Mouse (Mus musculus) adrenal gland, postnatal 0 days (tissue): ENCODE measurements around the gene March5. TPM values are rescaled to one million over a fixed set of nuclear protein-coding genes. Genes with fewer than 3 reads are reported as not detected.

Source experiments
- polyA plus RNA-seq: library from polyadenylated mRNA; unstranded; fragments of >200 nt; fragmentation: Nextera tagmentation; extraction: Ambion mirVana; gene quantifications from 2 replicates; pipeline ENCODE4 v1.2.1, GENCODE M21; 2015

Gene March5
- polyA plus RNA-seq = 71.6 and 95.3 TPM in 2 replicates

DNA sequence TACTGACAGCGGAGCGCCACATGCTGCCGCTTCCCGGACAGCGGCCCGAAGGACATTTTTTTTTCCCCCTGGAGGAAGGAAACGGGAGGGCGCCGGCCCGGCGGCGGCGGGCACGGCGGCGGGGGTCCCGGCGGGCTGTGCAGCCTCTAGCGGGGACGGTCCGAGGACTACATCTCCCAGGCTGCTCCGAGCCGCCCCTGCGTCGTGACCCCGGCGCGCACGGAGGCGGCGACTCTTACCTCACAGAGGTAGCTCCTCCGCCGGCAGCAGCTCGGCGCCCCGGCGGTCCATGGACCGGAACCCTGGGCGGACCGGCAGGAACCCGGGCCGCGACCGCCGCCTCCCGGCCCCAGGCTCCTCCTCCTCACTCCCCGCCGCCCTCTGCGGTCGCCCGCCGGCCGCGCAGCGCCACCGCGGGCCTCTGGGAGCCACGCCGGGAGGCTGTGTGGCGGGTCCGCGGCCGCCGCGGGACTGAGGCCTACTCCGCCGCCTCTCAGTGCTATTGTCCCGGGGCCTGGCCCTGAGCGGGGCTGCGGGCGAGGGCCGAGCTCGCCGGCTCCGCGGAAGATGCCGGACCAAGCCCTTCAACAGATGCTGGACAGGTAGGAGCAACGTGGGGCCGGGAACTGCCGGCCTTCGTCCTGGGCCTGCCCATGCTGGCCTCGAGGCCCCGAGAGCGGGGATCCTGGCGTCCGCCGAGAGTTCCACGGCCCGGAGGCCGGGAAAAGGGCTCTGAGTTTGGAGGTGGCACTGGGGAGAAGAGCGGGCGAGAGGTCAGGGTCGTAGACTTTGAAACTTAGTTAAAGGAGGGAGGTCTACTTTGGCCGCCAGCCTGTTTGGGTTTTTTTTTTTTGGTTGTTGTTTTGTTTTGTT lies at the start of gene March5:
TSS of gene March5 (plus strand) at position 241 of the 873 bp plus-strand sequence.

DNA sequence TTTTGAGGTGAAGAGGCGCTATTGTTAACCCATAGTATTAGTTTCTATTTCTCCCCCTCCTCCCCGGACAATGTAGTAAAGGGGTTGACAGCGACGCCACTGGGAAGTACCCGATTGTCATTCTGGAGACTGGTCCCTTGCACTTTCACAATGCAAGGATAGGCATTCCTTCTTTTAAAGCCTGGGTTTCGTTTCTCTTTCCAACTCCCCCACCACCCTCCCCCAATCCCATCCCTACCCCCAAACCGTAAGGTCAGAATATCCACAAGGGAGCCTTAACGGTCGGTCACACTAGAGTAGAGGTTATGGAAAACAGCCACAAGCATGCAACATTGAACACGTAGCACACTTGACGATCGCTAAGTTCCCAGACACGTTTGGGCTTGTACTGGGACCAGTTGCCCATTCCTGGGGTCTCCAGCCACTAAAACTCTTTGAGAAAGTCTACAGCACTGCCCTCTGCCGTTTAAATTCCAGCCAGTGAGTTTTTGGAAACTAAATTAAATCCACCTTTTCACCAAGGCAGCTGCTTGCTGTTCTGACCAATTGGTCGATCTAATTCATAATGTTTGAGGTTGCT lies 923 bp downstream of the March5 start, which contains the start of gene Cpeb3:
TSS of gene Cpeb3 (minus strand) at position 426 of the 580 bp plus-strand sequence.

Other genes starting within 250 kb of the March5 start
- gene Cpeb3, start 1.1 kb downstream of the March5 start, polyA plus RNA-seq = 2.5 and 3.3 TPM in 2 replicates
- gene Ide, start 130.3 kb downstream of the March5 start, polyA plus RNA-seq = 29.9 and 58.9 TPM in 2 replicates
- 9.2 and 11.9 TPM in 2 replicates for gene Kif11, start 168.9 kb downstream of the March5 start, polyA plus RNA-seq
- 16.7 and 43.1 TPM in 2 replicates for gene Hhex, start 227.3 kb downstream of the March5 start, polyA plus RNA-seq